Mouse (Mus musculus) embryonic fibroblast, embryonic 13.5 days (primary cell): ENCODE results near the gene Grin1.

ENCODE experiments used
- CTCF ChIP-seq: IDR thresholded peaks from 2 replicates; pipeline ENCODE4 v1.5.1; 2011; ENCODE audit warnings: mild to moderate bottlenecking, control low read depth, low read length, moderate library complexity, borderline replicate concordance; ENCODE audit not compliant: insufficient read depth
- POLR2A ChIP-seq: IDR thresholded peaks from 2 replicates; pipeline ENCODE4 v1.6.1; 2011; ENCODE audit warnings: low read depth, mild to moderate bottlenecking, control low read depth, low read length, moderate library complexity

GRCm38 (mm10) chr2:25264286-25264660 is 54.7 kb downstream of the Grin1 start:
- TF ChIP-seq CTCF (no peak), POLR2A (no peak)
